Mouse (Mus musculus): Measurements from ENCODE around the gene Gm3233.
"Not testable (repeated sequence)": the region's sequence is repeated elsewhere in the genome, so short reads cannot be mapped to it uniquely, and the experiment has no call there.

DNA sequence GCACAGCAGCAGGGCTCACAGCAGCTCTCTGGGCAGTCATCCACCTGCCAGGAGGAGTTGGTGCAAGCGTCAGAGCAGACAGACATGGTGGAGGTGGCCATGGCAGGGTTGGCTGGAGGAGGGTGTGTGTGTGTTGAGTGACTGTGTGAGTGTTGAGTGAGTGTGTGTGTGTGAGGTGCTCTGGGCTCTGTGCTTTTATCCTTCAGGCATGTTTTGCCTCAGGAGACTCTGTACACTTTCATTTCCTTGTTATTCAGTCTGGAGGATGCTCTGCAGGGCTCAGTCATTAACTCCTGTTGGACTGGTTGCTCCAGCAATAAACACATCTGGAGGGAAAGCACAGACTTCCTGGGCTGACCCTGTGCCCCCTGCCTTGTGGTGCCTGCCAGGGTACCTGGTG lies 8.2 kb downstream of the Gm3233 start, which contains the start of gene Gm9736:
- not testable (repeated sequence) for TF ChIP-seq CTCF (IDR thresholded peaks at IDR 0.05; ENCODE audit: borderline replicate concordance, insufficient read depth, low read depth, low read length); POLR2A (IDR thresholded peaks at IDR 0.05; ENCODE audit: borderline replicate concordance, insufficient read depth, low read length)

Data from cerebellum, adult 2 months (tissue).